Mouse (Mus musculus) adrenal gland, postnatal 10 days (tissue): ENCODE results near the gene Lrrc7. TPM values are rescaled to one million over a fixed set of nuclear protein-coding genes. Genes with fewer than 3 reads are reported as not detected.
A peak's percentile ranks its signal among the peaks of the same experiment; 100 is the strongest.

Experiments used
- DNase-seq: peaks from one replicate; pipeline ENCODE4 v3.0.0; 2021; ENCODE audit warnings: mixed read lengths
- long read RNA-seq, 2 experiments: library from polyadenylated mRNA; stranded (forward); transcript quantifications; one replicate each; pipeline ENCODE4 v2.0.0; 2021
- total RNA-seq, 2 experiments: library from RNA; stranded (reverse); gene quantifications; 2 replicates each; pipeline ENCODE4 v1.2.3; 2021

The Lrrc7 gene
- under 1 TPM; 0.30 to 0.36 TPM for total RNA-seq
- long read RNA-seq, experiment 1: 0 reads
- long read RNA-seq, experiment 2: 0 reads

DNA sequence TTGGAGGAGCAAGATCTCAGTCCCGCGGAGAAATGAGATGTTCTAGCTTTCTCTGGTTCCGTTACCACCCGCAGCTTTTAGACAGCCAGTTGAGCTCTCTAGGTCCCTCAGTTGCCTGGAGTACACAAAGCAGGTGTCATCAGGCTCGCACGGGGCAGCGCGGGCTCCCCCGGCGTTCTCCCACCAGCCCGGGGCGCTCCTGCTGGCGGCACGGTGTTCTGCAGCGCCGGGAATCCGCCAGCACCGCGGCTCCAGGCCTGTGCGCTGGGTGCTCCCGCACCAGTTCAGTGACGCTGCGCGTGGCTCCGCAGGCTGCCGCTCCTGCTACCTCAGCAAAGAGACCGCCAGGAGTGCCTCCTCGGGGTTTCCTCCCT lies at the start of gene Lrrc7:
Lrrc7 (minus strand) TSS at position 235 of the 374 bp plus-strand sequence.
- DNase-seq: peak; percentile 57

GRCm38 (mm10) chr3:158607065-158607464 lies 45.0 kb upstream of the Lrrc7 start:
- DNase-seq: no peak

DNA sequence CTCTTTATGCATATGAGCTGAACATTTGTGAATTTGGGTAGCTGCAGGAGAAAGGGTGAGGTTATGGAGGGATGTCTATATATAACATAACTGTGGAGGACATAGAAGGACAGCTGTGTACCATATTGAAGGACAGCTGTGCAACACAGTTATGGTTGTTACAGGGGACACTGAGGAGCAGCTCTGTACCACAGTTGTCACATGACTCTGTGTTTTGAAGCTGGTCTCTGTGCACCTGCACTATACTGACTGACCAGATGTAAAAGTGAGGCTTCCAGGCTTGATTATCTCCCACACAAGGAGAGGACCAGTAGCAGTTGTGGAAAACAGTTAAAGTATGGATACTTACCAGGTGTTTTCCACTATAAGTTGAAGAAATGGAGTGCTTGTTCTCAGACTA lies 43.3 kb upstream of the Lrrc7 start:
- DNase-seq: no peak

DNA sequence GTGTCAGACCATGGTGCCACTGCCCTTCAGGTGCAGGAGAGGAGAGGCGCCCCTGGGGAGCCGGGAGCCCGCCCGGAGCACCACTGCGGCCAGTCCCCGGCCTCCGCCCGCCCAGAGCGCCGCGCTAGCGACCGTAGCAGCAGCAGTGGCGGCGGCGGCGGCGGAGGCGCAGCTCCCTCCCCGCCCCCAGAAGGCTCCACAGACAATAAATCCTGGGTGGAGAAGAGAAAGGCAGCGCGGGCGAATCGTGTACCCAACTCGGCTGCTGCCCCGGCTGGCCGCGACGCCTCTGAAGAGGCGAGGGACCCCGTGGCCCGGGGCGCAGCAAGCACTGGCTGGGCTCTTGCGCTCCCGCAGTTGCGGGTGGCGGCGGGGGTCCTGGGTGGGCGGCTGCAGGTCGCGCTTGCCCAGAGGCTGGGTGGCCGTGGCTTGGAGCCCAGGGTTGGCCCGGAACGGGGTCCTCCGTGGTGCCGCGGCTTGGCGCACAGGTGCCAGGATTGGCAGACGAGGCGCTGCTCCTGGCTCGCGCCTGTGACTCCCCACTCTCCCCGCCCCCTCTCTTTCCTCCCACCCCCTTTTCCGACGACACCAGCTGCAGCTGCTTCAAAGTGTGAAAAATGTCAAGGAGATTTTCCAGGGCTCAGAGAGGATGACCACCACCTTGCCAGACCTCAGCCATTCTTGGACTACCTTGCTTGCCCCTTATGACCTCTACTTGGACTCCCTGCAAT lies 600 bp downstream of the Lrrc7 start:
- peak; percentile 16 for DNase-seq

GRCm38 (mm10) chr3:158560891-158561255 lies 1.1 kb downstream of the Lrrc7 start:
- peak; percentile 7 for DNase-seq

- DNase-seq: no peak
Observed at GRCm38 (mm10) chr3:158559691-158560650, 2.0 kb downstream of the Lrrc7 start.

DNA sequence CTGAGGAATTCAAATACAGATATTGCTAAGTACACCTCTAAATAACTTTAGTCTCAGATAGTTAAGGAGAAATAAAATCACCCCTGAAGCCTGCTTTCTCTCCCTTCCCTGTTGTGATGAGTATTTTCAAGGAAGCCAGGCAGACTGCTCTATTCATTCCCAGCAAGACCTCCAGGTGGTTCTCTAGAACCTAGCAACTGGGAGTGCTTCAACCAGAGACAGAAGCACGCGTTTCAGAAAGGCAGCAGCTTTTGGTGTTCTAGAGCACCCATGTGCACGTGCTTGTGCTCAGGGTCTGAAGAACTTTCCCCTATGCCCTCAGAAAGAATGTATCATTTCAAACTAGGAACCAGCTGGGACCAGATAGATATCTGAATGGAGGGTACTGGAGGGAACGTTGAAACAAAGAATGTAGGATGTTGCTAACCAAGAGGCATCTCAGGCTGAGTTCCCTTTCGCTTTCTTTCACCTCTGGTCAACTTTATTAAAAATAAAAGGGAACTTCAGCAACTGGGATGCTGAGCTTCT lies 2.8 kb downstream of the Lrrc7 start:
- DNase-seq: no peak

DNA sequence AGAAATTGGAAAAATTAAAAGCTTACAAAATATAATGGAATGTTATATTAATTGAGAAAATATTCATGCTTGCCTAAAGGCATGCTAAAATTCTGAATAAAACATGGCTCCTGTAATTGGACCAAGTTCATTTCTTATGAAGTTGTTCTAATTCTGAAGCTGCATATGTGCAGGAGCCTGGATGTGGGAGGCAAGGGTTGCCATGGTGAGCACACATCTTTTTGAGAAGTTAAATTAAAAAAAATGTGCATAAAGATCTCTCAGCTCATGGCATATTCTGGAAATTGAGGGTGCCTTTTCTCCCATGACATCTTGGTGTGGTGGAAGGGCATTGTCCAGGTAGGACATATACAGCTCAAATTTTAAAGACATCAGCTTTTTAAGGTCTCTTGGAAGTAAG lies 3.4 kb downstream of the Lrrc7 start:
- no peak for DNase-seq

DNA sequence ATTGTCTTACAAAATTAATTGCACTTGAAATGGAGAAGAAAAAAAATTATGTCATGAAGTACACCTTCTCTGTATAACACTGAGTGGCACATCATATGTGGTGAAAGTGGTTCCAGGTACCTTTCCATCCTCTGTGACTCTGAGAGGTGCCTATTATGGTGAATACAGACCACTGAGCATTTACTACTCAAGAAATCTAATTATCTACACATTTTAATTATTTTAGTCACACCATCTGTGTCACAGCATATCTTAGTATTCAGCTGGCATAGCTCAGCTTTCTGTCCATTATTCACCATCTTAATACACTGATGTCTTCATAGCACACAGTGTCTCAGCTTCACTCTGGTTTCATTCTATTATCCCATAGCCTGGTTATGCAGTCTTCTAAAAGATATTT lies 7.7 kb downstream of the Lrrc7 start:
- no peak for DNase-seq

DNA sequence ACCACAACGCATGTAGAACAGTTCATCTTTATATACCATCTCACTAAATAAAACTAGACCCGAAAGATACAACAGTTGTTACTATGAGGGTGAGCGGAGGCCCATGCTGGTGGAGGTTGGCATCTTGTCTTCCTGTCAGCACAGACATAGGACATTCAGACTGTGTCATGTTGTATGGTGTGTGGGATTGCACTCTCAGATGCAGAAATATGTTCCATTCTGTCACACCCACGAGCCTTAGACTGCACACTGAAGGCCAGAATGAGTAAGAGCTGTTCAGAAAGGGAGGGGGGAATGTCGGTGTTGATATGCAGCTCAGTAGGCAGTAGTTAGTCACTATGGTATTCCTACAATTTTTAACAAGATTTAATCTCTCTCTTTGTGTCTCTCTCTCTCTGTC lies 9.9 kb downstream of the Lrrc7 start:
- DNase-seq: no peak

GRCm38 (mm10) chr3:158543481-158543880 lies 18.5 kb downstream of the Lrrc7 start:
- DNase-seq: no peak

GRCm38 (mm10) chr3:158532859-158533258 lies 29.2 kb downstream of the Lrrc7 start:
- no peak for DNase-seq

DNA sequence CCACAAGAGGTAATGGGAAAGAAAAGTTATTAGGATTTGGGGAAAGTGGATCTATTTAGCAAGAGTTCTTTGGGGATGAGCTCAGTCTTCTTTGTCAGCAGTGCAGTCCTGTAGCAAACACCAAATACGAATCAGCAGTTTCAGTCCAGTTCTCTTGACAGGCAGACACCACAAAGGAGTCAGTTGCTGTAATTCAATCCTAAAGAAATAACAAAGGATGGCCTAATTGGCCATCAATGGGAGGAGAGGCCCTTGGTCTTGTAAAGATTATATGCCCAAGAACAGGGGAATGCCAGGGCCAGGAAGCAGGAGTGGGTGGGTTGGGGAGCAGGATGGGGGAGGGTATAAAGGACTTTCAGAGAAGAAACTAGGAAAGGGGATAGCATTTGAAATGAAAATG lies 33.5 kb downstream of the Lrrc7 start:
- DNase-seq: no peak

DNA sequence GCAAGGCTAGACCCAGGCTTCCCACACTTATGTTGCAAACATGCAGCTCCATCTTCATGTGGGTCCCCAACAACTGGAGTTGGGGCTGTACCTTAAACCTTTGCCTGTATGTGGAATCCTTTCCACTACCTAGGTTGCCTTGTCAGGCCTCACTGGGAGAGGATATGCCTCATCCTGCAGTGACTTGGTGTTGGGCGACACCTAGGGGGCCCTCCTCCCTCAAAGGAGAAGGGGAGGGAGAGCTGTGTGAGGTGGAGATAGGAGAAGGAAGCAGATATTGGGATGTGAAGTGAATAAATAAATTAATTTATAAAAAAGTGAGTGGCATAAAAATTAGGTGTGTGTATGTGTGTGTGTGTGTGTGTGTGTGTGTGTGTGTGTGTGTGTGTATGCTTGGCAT lies 68.3 kb downstream of the Lrrc7 start:
- no peak for DNase-seq

GRCm38 (mm10) chr3:158479677-158480076 lies 82.3 kb downstream of the Lrrc7 start:
- no peak for DNase-seq

DNA sequence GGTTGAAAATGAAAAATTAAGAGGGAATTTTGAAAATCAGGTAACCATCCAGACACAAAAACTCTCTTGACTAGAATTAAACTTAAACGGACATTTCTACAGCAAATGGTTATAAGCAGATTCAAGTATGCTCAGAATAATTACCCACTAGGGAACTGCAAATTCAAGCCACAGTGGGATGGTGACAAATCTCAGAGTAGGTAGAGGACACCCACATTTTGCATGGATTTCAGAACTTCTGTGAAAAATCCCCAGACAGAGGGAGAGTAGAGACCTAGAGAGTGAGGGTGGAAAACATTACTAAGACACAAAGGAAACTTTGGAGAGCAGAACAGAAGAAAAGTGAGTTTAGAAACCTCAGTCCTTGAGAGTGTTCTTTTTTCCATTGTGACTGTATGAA lies 161.4 kb downstream of the Lrrc7 start:
- DNase-seq: no peak

- DNase-seq: no peak
Observed at GRCm38 (mm10) chr3:158391534-158391933, 170.5 kb downstream of the Lrrc7 start.

- no peak for DNase-seq
Observed at GRCm38 (mm10) chr3:158388076-158388454, 174.0 kb downstream of the Lrrc7 start.

DNA sequence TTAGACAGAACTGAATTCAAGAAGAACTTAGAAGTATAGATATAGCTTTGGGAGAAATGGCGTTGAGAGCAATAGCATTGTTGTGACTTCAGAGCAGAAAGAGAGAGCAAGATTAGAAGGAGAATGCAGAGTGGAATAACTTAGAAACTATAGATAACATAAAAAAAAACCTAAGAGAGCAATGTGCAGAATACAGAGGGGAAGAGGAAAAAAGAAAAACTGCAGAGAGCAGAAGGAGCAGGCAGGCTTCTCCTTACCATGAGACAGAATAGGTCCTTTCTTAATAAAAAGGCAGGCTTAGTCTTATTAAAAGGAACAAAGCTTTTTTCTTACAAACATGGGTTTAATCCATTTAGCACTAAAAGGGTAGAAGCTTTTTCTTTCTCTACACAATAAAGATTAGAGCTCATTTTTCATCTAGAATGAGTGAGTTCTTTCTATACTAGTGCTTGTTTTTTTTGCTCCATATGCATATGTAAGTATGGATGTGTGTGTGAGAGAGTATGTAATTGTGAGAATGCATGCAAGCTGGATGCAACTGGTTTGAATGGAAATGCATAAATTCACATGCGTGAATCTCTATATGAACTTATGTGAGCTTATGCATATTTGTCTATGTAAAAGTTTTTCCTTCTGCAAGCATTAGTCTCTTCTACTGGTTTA lies 174.5 kb downstream of the Lrrc7 start:
- DNase-seq: no peak

DNA sequence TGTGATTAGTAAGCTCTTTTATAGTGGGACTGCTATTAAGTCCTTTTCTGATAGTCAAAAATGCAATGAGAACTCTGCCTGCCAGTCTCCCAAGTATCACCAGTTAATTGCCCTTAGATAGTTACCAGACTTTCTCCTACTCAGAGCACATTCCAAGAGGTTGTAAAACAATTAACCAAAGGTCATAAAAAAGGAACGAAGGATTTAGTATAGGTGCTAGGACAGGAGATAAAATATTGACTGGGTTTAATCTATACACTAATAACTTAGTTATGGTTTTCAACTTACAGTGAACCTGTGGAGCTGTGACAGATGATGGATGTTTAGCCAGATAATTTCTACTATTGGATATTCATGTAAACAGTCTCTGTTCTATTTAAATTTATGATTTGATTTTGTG lies 175.2 kb downstream of the Lrrc7 start:
- no peak for DNase-seq

DNA sequence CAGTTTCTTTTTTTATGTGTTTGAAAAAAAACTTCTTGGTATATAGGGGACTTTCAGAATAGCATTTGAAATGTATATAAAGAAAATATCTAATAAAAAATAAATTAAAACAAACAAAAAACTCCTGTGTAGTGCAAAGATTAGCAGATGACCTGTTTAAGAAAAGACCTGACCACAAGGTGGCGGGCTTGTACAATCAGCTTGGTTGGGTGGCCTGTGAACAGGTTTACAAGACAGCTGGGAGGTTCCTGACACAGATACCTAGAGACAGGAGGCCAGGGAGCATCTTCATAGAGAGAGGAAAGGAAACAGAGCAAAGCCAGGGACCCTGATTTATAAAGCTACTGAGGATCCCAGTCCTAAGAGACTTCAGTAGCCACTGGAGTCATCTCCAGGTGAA lies 186.1 kb downstream of the Lrrc7 start:
- peak; percentile 58 for DNase-seq

- no peak for DNase-seq
Observed at GRCm38 (mm10) chr3:158369169-158369568, 192.9 kb downstream of the Lrrc7 start.

GRCm38 (mm10) chr3:158365801-158366200 lies 196.2 kb downstream of the Lrrc7 start:
- DNase-seq: no peak
